Mouse (Mus musculus) heart, postnatal 0 days (tissue): ENCODE measurements around the gene Brsk1. TPM values are rescaled to one million over a fixed set of nuclear protein-coding genes. Genes with fewer than 3 reads are reported as not detected.

ENCODE experiments used
- ATAC-seq: fragments of 200-750 bp; cut with Nextera tagmentation; 2 replicates; pipeline ENCODE4 v1.8.0; 2017; ENCODE audit warnings: low read depth, moderate number of reproducible peaks, moderate library complexity; ENCODE audit not compliant: insufficient read depth
- DNase-seq: peaks from one replicate; pipeline ENCODE4 v3.0.0-alpha.2; 2016; ENCODE audit warnings: low spot score
- H3K27ac ChIP-seq: fragments of 300-500 bp; sonication (generic); 2 replicates; pipeline ENCODE4 v1.5.1; 2014; ENCODE audit warnings: low read depth, mild to moderate bottlenecking
- H3K27me3 ChIP-seq: fragments of 300-500 bp; sonication (generic); 2 replicates; pipeline ENCODE4 v1.6.1; 2014; ENCODE audit warnings: low read length, mixed read lengths; ENCODE audit not compliant: control insufficient read depth, insufficient read depth
- H3K36me3 ChIP-seq: fragments of 300-500 bp; sonication (generic); replicated peaks from 2 replicates; pipeline ENCODE4 v1.6.1; 2014; ENCODE audit warnings: low read length, mixed read lengths; ENCODE audit not compliant: control insufficient read depth, insufficient read depth
- H3K4me1 ChIP-seq: fragments of 300-500 bp; sonication (generic); 2 replicates; pipeline ENCODE4 v1.6.1; 2014; ENCODE audit warnings: antibody characterized with exemption; ENCODE audit not compliant: control insufficient read depth, insufficient read depth
- H3K4me2 ChIP-seq: fragments of 300-500 bp; sonication (generic); 2 replicates; pipeline ENCODE4 v1.6.1; 2014; ENCODE audit warnings: low read depth, mild to moderate bottlenecking, low read length, moderate library complexity
- H3K4me3 ChIP-seq: fragments of 300-500 bp; sonication (generic); 2 replicates; pipeline ENCODE4 v1.5.1; 2014; ENCODE audit warnings: low read depth, low read length
- H3K9ac ChIP-seq: fragments of 300-500 bp; sonication (generic); replicated peaks from 2 replicates; pipeline ENCODE4 v1.6.1; 2014; ENCODE audit warnings: low read depth, low read length, mixed read lengths
- H3K9me3 ChIP-seq: fragments of 300-500 bp; sonication (generic); replicated peaks from 2 replicates; pipeline ENCODE4 v1.6.1; 2016; ENCODE audit warnings: low read length; ENCODE audit not compliant: control insufficient read depth
- CTCF ChIP-seq: IDR thresholded peaks from 2 replicates; pipeline ENCODE4 v1.5.1; 2016; ENCODE audit warnings: antibody characterized with exemption, control low read depth, low read depth
- EP300 ChIP-seq: IDR thresholded peaks from 2 replicates; pipeline ENCODE4 v1.6.1; 2016; ENCODE audit warnings: antibody characterized with exemption, low read depth
- WGBS: fragments of 180-500 bp; shearing (Covaris S2); extraction: QIAGEN DNeasy Blood & Tissue Kit; methylation state at CpG from one replicate; pipeline ENCODE4 v1.1.7; 2014; 5-methylcytosine and 5-hydroxymethylcytosine counted together
- polyA plus RNA-seq: library from polyadenylated mRNA; unstranded; fragments of >200 nt; fragmentation: Nextera tagmentation; extraction: Ambion mirVana; gene quantifications from 2 replicates; pipeline ENCODE4 v1.2.1, GENCODE M21; 2015
- total RNA-seq: library from RNA; depleted of rRNA; stranded (reverse); fragments of >200 nt; gene quantifications from 2 replicates; pipeline ENCODE4 v1.2.3, GENCODE M21; 2014; ENCODE audit warnings: low replicate concordance

The Brsk1 gene
- total and polyA plus RNA-seq, 2 experiments from 2014 or later, result 0.36 to 10.9 TPM

DNA sequence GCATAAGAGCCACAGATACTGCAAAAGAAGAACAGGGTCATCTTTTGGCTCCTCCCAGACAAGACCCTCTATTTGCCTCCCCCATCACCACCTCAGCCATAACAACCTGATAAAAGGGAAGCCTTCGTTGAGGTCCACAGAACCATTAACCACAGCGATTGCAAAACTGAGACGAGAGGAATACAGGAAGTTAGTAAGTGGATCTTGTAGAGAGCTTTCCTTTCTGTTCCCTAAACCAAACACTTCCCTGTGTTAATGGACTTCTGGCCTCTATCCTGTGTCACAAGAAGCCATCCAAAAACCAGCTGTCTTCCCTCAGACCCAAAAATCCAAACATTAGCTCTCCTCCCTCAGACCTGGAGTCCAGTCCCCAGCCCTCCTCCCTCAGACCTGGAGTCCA is 34.0 kb downstream of the Brsk1 start:
- Histone ChIP-seq H3K9me3 (no peaks in the 10 kb centered on the region), H3K36me3 (no peaks in the 10 kb centered on the region), H3K4me1 (no peaks in the 10 kb centered on the region), H3K9ac (no peak overlapping the region), H3K27me3 (no peaks in the 10 kb centered on the region), H3K27ac (no peak overlapping the region), H3K4me3 (no peak overlapping the region), H3K4me2 (no peak overlapping the region)
- ATAC-seq (no peak), DNase-seq (no peak)
- whole genome bisulfite sequencing, result 53% methylated on average over 3 of the region's 3 CpGs
- no peak for TF ChIP-seq EP300
- TF ChIP-seq CTCF, result no peak

DNA sequence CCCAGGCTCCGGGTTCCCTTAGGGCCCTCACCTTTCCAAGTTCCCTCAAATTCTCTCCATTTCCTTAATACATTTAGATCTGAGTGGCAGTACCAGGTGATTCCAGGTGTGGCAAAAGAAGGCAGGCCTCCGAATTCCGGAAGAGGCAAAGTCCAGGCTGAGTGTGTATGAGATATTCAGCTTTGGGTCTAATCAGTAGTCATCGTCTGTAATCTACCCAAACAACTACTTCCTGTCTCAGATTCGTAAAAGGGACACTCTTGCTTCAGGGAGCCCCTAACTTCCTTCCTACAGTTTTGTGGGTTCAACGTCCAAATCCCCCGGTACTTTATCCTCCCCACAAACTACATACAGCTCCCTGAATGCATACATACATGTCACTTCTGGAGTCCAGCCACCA is 34.8 kb downstream of the Brsk1 start, which contains the start of gene Tmem150b:
Gene Tmem150b (minus strand): TSS at position 81 of the 400 bp plus-strand sequence.
- Histone ChIP-seq H3K4me3 (no peak within 1 kb of the TSS), H3K9me3 (no peaks in the 10 kb centered on the region), H3K9ac (no peak within 1 kb of the TSS), H3K4me1 (no peaks in the 10 kb centered on the region), H3K36me3 (no peaks in the 10 kb centered on the region), H3K27me3 (no peaks in the 10 kb centered on the region), H3K27ac (no peak within 1 kb of the TSS), H3K4me2 (no peak within 1 kb of the TSS)
- 60% methylated on average over 7 of the region's 7 CpGs for WGBS
- ATAC-seq, result no peak
- DNase-seq, result no peak
- TF ChIP-seq CTCF (no peak), EP300 (no peak)

DNA sequence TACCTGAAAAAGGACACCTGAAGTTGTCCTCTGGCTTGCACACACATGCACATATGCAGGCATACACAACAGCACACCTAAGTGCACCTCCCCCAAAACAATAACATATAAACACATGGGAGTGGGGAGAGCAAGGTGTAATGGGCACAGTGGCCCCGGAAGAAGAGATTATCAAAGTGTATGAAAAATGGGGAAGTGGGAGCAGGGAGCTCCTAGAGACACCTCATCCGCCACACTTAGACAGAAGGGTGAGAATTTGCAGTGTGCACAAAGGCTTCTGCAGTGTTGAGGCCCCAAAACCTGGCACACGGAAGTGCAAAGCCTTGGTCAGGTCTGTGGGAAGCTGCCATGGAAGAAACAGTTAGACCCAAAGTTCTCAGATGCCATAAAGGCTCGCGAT is 40.7 kb downstream of the Brsk1 start:
- H3K9ac ChIP-seq, result no peak overlapping the region
- TF ChIP-seq EP300, result no peak
- H3K36me3 ChIP-seq, result no peaks in the 10 kb centered on the region
- no peaks in the 10 kb centered on the region for H3K9me3 ChIP-seq
- H3K4me1 ChIP-seq, result no peaks in the 10 kb centered on the region
- H3K4me2 ChIP-seq, result no peak overlapping the region
- no peaks in the 10 kb centered on the region for H3K27me3 ChIP-seq
- no peak overlapping the region for H3K27ac ChIP-seq
- ATAC-seq (no peak), DNase-seq (no peak)
- H3K4me3 ChIP-seq, result no peak overlapping the region
- WGBS, result 68% methylated on average over 5 of the region's 5 CpGs

DNA sequence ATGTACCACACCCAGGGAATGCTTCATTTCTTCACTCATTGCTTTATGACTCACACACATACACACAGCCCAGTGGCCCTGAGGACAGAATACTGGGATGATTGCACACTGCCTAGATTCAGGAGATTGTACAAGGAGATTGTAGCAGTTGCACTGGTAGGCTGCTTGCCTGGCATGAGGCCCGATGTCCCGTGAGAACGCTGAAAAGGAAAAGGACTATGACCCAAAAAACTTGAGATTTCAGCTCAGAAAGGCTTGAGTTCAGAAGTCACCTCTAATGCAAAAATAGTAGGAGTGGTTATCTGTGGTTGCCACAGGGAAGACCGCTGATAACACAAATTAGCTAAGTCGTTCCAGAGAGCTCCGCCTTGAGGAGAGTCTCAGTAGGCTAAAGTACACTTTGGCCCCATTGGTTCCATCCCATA is 42.6 kb downstream of the Brsk1 start:
- Histone ChIP-seq H3K4me3 (no peak overlapping the region), H3K36me3 (no peaks in the 10 kb centered on the region), H3K4me1 (no peaks in the 10 kb centered on the region), H3K4me2 (no peak overlapping the region), H3K9me3 (no peaks in the 10 kb centered on the region), H3K27me3 (no peaks in the 10 kb centered on the region), H3K9ac (no peak overlapping the region), H3K27ac (no peak overlapping the region)
- ATAC-seq, result no peak
- DNase-seq, result no peak
- 43% methylated on average over 6 of the region's 6 CpGs for WGBS
- no peak for TF ChIP-seq EP300
- TF ChIP-seq CTCF, result no peak

DNA sequence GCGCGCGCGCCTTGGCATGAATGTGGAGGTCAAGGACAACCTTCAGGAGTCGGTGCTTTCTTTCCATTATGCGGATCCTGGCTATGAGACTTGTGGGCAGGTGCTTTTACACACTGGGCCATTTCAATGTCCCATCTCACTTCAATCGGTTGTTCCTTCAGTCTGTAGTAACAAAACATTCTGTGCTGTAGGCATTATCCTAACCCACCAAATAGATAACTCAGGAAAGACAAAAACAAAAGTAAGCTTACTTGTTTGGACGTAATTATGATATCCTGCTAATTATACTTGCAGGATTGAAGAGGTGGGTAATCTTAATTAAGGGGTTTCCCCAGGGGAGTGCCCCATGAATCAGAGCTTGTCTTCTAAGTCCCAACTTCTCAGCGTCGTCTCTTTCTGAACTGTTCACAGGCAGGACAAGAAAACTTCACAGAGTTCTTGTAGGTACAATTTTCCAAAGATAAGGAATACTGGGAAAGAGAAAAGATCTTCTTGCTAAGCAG is 48.7 kb downstream of the Brsk1 start:
- Histone ChIP-seq H3K27me3 (no peaks in the 10 kb centered on the region), H3K4me2 (peak overlapping the region; percentile 67), H3K27ac (peak overlapping the region; percentile 70), H3K4me3 (peak overlapping the region; percentile 47), H3K9me3 (no peaks in the 10 kb centered on the region), H3K4me1 (peaks cover 19% of the 10 kb centered on the region), H3K36me3 (peaks cover 16% of the 10 kb centered on the region), H3K9ac (no peak overlapping the region)
- 48% methylated on average over 10 of the region's 10 CpGs for WGBS
- ATAC-seq, result no peak
- no peak for DNase-seq
- TF ChIP-seq CTCF (no peak), EP300 (no peak)

DNA sequence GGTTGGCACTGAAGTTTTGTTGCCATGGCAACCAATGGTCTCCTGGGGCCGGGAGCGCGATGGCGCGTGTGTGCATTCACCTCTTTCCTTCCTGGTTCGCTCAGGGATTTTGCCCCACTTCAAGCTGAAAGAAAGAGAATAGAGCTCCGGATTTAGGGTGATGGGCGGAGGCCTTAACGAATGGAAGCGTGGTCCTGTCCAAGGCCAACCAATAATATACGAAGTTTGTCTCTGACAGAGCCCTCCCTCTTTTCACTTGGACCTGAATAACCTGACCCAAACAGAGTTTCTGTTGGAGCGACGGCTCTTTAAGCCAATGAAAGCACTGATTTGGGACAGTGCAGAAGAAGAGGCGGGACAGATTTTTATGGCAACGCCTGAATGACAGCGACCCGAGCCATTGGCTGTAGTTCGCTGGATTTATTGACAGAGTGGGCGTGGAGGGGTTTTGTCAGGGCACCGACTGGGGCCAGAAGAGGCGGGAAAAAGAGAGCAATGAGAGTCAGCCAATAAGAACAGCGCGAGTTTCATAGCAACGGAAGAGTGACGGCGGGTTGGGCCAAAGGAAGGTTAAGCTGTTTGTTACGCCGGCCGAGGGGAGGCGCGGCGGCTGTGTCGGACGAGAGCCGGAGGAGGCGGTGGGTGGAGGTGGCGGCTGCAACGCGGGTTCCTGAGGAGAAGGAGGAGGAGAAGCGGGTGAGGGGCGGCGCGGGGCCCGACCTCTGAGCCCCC is 49.3 kb downstream of the Brsk1 start, which contains the start of gene Kmt5c:
Gene Kmt5c (plus strand): TSS at position 572 of the 732 bp plus-strand sequence.
- peak within 1 kb of the TSS; percentile 96 for H3K4me2 ChIP-seq
- TF ChIP-seq EP300, result peak; percentile 46; the same call in 1 of the 2 replicates
- TF ChIP-seq CTCF, result peak; percentile 29
- no peaks in the 10 kb centered on the region for H3K27me3 ChIP-seq
- DNase-seq, result peak; percentile 100
- peaks cover 21% of the 10 kb centered on the region for H3K36me3 ChIP-seq
- H3K4me1 ChIP-seq, result peaks cover 19% of the 10 kb centered on the region
- peak within 1 kb of the TSS; percentile 87 for H3K4me3 ChIP-seq
- H3K9ac ChIP-seq, result peak within 1 kb of the TSS; percentile 84
- H3K27ac ChIP-seq, result peak within 1 kb of the TSS; percentile 92
- H3K9me3 ChIP-seq, result no peaks in the 10 kb centered on the region
- ATAC-seq, result peak; percentile 95
- under 1% methylated on average over 31 of the region's 44 CpGs for WGBS
